Mouse (Mus musculus): ENCODE measurements around the gene Tmem52b. TPM values are rescaled to one million over a fixed set of nuclear protein-coding genes. Genes with fewer than 3 reads are reported as not detected.

The Tmem52b gene
- not detected in 2 replicates for polyA plus RNA-seq (2015; fragmentation: Nextera tagmentation; extraction: Ambion mirVana)

DNA sequence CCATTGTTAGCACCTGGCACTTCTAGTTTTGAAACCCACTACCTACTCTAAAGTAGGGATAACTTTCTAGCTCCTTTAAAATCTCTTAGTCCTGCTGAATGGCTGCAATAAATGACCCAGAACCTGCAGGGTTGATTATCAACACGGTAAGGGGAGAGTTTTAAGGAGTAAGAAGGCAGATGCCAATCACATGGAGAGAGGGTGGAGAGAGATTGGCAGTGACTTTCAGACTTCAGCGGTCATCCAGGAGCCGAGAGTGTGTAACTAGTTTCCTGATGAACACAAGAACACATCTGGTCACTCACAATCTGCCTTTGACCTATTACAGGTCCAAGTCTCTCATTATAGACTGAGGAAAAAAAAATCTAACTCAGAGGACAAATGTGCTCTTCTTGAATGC lies at the start of gene Tmem52b:
Gene Tmem52b, plus strand, starts transcription at position 189 of the 400 bp plus-strand sequence.

DNA sequence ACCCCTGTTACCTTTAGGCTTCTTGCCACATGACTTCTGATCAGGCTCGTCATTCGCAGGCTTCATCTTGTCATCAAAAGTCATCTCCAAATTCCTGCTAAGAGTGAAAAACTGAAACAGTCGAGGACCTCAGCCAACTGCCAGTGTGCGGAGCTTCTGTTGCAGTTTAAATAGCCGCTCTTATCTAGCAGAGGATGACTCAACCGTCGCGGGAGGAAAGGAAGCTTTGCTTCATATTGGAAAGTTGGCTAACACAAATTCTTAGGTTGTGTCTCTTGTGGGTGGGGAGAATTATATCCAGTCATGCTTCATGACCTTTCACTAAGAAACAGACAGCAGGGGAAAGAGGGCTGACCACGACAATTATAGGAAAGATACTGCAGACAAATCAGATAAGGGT lies 5.3 kb upstream of the Tmem52b start, which contains the start of gene Olr1:
Gene Olr1, minus strand, starts transcription at position 142 of the 400 bp plus-strand sequence.

DNA sequence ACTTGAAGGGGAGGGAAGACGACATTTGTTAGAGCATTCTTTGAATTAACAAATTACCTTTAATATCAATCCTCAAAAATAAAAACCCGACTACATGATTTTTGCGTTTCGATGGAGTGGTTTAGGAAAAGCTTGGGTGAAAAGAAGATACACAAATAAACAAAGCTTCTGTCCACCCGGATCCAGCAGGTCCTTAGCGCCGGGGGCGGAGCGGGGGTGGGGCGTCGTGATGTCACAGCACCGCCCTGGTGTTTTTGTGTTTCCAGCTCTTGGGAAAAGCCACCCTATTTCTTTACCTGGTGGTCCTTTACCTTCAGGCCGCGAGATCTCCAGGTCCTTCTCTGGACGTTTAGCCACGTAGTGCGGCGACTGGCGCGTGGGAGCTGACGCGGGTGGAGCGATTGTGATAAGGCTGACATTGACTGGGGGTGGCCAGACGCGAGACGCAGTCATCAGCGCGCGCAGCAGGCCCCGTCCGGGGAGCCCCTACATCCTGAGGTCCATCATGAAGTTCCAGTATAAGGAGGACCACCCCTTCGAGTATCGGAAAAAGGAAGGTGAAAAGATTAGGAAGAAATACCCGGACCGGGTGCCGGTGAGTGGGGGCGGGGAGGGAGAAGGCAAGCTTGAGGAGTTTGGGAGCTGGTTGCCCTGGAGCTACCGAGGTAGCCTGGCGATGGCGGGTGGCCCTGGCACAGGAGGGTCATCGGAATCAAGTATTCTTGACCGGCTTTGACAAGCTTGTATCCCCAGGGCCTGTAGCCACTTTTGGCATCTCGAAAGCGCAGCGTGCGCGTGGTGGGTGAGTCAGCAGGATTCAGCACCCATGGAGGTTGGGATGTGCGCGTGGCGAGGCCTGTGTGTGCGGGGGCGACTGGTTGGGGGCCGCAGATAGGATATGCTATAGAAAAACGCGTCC lies 20.8 kb downstream of the Tmem52b start, which contains the start of gene Gabarapl1:
Gene Gabarapl1, plus strand, starts transcription at position 219 of the 919 bp plus-strand sequence.

Other genes starting within 250 kb of the Tmem52b start
- gene Cd69, start 237.1 kb upstream of the Tmem52b start, polyA plus RNA-seq (2015; fragmentation: Nextera tagmentation; extraction: Ambion mirVana) = not detected in 2 replicates
- gene 4922502D21Rik, start 180.8 kb upstream of the Tmem52b start, polyA plus RNA-seq (2015; fragmentation: Nextera tagmentation; extraction: Ambion mirVana) = not detected in 2 replicates
- 0.25 and 0.73 TPM in 2 replicates for gene Clec12a, start 169.9 kb upstream of the Tmem52b start, polyA plus RNA-seq (2015; fragmentation: Nextera tagmentation; extraction: Ambion mirVana)
- not detected in 2 replicates for gene Clec12b, start 126.7 kb upstream of the Tmem52b start, polyA plus RNA-seq (2015; fragmentation: Nextera tagmentation; extraction: Ambion mirVana)
- 0.28 and 1.9 TPM in 2 replicates for gene Clec1b, start 115.3 kb upstream of the Tmem52b start, polyA plus RNA-seq (2015; fragmentation: Nextera tagmentation; extraction: Ambion mirVana)
- not detected in 2 replicates for gene Clec9a, start 103.7 kb upstream of the Tmem52b start, polyA plus RNA-seq (2015; fragmentation: Nextera tagmentation; extraction: Ambion mirVana)
- gene Clec1a, start 60.6 kb upstream of the Tmem52b start, polyA plus RNA-seq (2015; fragmentation: Nextera tagmentation; extraction: Ambion mirVana) = 1.1 and 1.3 TPM in 2 replicates
- gene Olr1, start 5.4 kb upstream of the Tmem52b start, polyA plus RNA-seq (2015; fragmentation: Nextera tagmentation; extraction: Ambion mirVana) = 1.4 and 16.2 TPM in 2 replicates
- 41.1 and 44.2 TPM in 2 replicates for gene Gabarapl1, start 20.6 kb downstream of the Tmem52b start, polyA plus RNA-seq (2015; fragmentation: Nextera tagmentation; extraction: Ambion mirVana)
- gene Klre1, start 65.3 kb downstream of the Tmem52b start, polyA plus RNA-seq (2015; fragmentation: Nextera tagmentation; extraction: Ambion mirVana) = not detected in 2 replicates
- gene Klrd1, start 79.2 kb downstream of the Tmem52b start, polyA plus RNA-seq (2015; fragmentation: Nextera tagmentation; extraction: Ambion mirVana) = not detected in 2 replicates
- not detected in 2 replicates for gene Klrk1, start 111.3 kb downstream of the Tmem52b start, polyA plus RNA-seq (2015; fragmentation: Nextera tagmentation; extraction: Ambion mirVana)
- not detected in 2 replicates for gene Klrc3, start 130.8 kb downstream of the Tmem52b start, polyA plus RNA-seq (2015; fragmentation: Nextera tagmentation; extraction: Ambion mirVana)
- gene Klrc2, start 148.1 kb downstream of the Tmem52b start, polyA plus RNA-seq (2015; fragmentation: Nextera tagmentation; extraction: Ambion mirVana) = not detected in 2 replicates
- gene Klrc1, start 166.4 kb downstream of the Tmem52b start, polyA plus RNA-seq (2015; fragmentation: Nextera tagmentation; extraction: Ambion mirVana) = not detected in 2 replicates
- gene Klri1, start 204.6 kb downstream of the Tmem52b start, polyA plus RNA-seq (2015; fragmentation: Nextera tagmentation; extraction: Ambion mirVana) = not detected in 2 replicates
- not detected in 2 replicates for gene Klri2, start 227.9 kb downstream of the Tmem52b start, polyA plus RNA-seq (2015; fragmentation: Nextera tagmentation; extraction: Ambion mirVana)

Measured in urinary bladder, postnatal 0 days (tissue).